Mouse (Mus musculus) mature B cell (primary cell): ENCODE measurements around the gene Thsd4.

Experiments
- in situ Hi-C: fragments of 300-500 bp; cut with MboI; formaldehyde crosslinking; loops from 2 replicates; pipeline ENCODE4 v1.14.3; 2019

Gene Thsd4

GRCm38 (mm10) chr9:60521806-60522264 lies at the start of gene Thsd4:
Gene Thsd4, minus strand, starts transcription at chr9:60522046.
- in situ Hi-C loops: no loop called here

- in situ Hi-C loops: no loop called here
These were observed 49.2 kb upstream of the Thsd4 start for GRCm38 (mm10) chr9:60571041-60571440.

GRCm38 (mm10) chr9:60569366-60569765 lies 47.5 kb upstream of the Thsd4 start:
- in situ Hi-C loops: no loop called here

GRCm38 (mm10) chr9:60563809-60564208 lies 42.0 kb upstream of the Thsd4 start:
- in situ Hi-C loops: no loop called here

GRCm38 (mm10) chr9:60562443-60563371 lies 40.9 kb upstream of the Thsd4 start:
- in situ Hi-C loops: no loop called here

GRCm38 (mm10) chr9:60561641-60562289 lies 39.9 kb upstream of the Thsd4 start:
- in situ Hi-C loops: no loop called here

GRCm38 (mm10) chr9:60558507-60558906 lies 36.7 kb upstream of the Thsd4 start:
- in situ Hi-C loops: no loop called here

GRCm38 (mm10) chr9:60551238-60551637 lies 29.4 kb upstream of the Thsd4 start:
- in situ Hi-C loops: no loop called here

- in situ Hi-C loops: no loop called here
These were observed 26.3 kb upstream of the Thsd4 start for GRCm38 (mm10) chr9:60548182-60548581.

GRCm38 (mm10) chr9:60546169-60546568 lies 24.3 kb upstream of the Thsd4 start:
- in situ Hi-C loops: no loop called here

- in situ Hi-C loops: no loop called here
These were observed 23.7 kb upstream of the Thsd4 start for GRCm38 (mm10) chr9:60545361-60546096.

- in situ Hi-C loops: no loop called here
These were observed 21.7 kb upstream of the Thsd4 start for GRCm38 (mm10) chr9:60543422-60544015.

GRCm38 (mm10) chr9:60530310-60530709 lies 8.5 kb upstream of the Thsd4 start:
- in situ Hi-C loops: no loop called here

GRCm38 (mm10) chr9:60529348-60530243 lies 7.8 kb upstream of the Thsd4 start:
- in situ Hi-C loops: no loop called here

- in situ Hi-C loops: no loop called here
These were observed 6.4 kb upstream of the Thsd4 start for GRCm38 (mm10) chr9:60528269-60528668.

GRCm38 (mm10) chr9:60527836-60528235 lies 6.0 kb upstream of the Thsd4 start:
- in situ Hi-C loops: no loop called here

- in situ Hi-C loops: no loop called here
These were observed 5.2 kb upstream of the Thsd4 start for GRCm38 (mm10) chr9:60527051-60527450.

- in situ Hi-C loops: no loop called here
These were observed 4.3 kb upstream of the Thsd4 start for GRCm38 (mm10) chr9:60526195-60526594.

- in situ Hi-C loops: no loop called here
These were observed 703 bp downstream of the Thsd4 start for GRCm38 (mm10) chr9:60521143-60521542.

- in situ Hi-C loops: no loop called here
These were observed 2.2 kb downstream of the Thsd4 start for GRCm38 (mm10) chr9:60519601-60520000.

- in situ Hi-C loops: no loop called here
These were observed 3.6 kb downstream of the Thsd4 start for GRCm38 (mm10) chr9:60518216-60518615.
